Mouse (Mus musculus) kidney, embryonic 14.5 days (tissue): Measurements from ENCODE around the gene Crebrf. TPM values are rescaled to one million over a fixed set of nuclear protein-coding genes. Genes with fewer than 3 reads are reported as not detected.

ENCODE experiments used
- ATAC-seq: fragments of 200-750 bp; cut with Nextera tagmentation; 2 replicates; pipeline ENCODE4 v1.8.0; 2017; ENCODE audit warnings: moderate number of reproducible peaks, mild to moderate bottlenecking, moderate TSS enrichment, moderate library complexity; ENCODE audit not compliant: low FRiP score, low TSS enrichment
- H3K27ac ChIP-seq: fragments of 300-500 bp; sonication (generic); 2 replicates; pipeline ENCODE4 v1.5.1; 2014; ENCODE audit warnings: low read depth, mild to moderate bottlenecking, low read length, moderate library complexity, mixed read lengths
- H3K27me3 ChIP-seq: fragments of 300-500 bp; sonication (generic); 2 replicates; pipeline ENCODE4 v1.6.1; 2014; ENCODE audit warnings: mild to moderate bottlenecking, low read length; ENCODE audit not compliant: control insufficient read depth, insufficient read depth
- H3K36me3 ChIP-seq: fragments of 300-500 bp; sonication (generic); 2 replicates; pipeline ENCODE4 v1.6.1; 2014; ENCODE audit warnings: low read length, mixed read lengths; ENCODE audit not compliant: control insufficient read depth, insufficient read depth
- H3K4me1 ChIP-seq: fragments of 300-500 bp; sonication (generic); 2 replicates; pipeline ENCODE4 v1.6.1; 2014; ENCODE audit warnings: low read length, mixed read lengths; ENCODE audit not compliant: control insufficient read depth, insufficient read depth
- H3K4me2 ChIP-seq: fragments of 300-500 bp; sonication (generic); replicated peaks from 2 replicates; pipeline ENCODE4 v1.6.1; 2014; ENCODE audit warnings: low read depth, mild to moderate bottlenecking, low read length
- H3K4me3 ChIP-seq: fragments of 300-500 bp; sonication (generic); 2 replicates; pipeline ENCODE4 v1.5.1; 2014; ENCODE audit warnings: mild to moderate bottlenecking, low read length
- H3K9ac ChIP-seq: fragments of 300-500 bp; sonication (generic); 2 replicates; pipeline ENCODE4 v1.6.1; 2014; ENCODE audit warnings: low read depth, mild to moderate bottlenecking, low read length, moderate library complexity
- H3K9me3 ChIP-seq: fragments of 300-500 bp; sonication (generic); 2 replicates; pipeline ENCODE4 v1.6.1; 2016; ENCODE audit warnings: low read length; ENCODE audit not compliant: control insufficient read depth
- WGBS: fragments of 180-500 bp; shearing (Covaris S2); extraction: QIAGEN DNeasy Blood & Tissue Kit; methylation state at CpG from one replicate; pipeline ENCODE4 v1.1.7; 2014; 5-methylcytosine and 5-hydroxymethylcytosine counted together
- polyA plus RNA-seq: library from polyadenylated mRNA; unstranded; fragments of >200 nt; fragmentation: Nextera tagmentation; extraction: Ambion mirVana; gene quantifications from 2 replicates; pipeline ENCODE4 v1.2.1, GENCODE M21; 2014

Gene Crebrf
- polyA plus RNA-seq, 1 experiment from 2014 or later, result 10.5 TPM

DNA sequence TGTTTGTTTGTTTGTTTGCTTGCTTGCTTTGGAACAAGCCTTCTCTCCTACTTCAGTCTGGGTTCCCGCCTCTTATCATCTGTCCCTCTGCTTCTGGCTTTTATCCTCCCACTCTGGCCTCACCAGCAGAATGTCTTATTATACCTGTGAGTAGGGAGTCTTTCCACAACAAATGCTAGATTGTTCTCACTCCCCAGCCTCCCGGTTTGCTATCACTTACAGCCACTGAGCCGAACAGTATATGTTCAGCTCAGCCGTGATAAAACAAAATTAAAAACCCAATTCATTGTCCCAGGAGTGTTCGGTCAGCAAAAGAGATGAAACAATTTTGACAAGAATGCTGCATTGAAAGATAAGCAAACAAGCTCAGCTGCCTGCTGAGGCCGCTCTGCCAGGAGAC lies 5.4 kb upstream of the Crebrf start:
- H3K36me3 ChIP-seq, result no peaks in the 10 kb centered on the region
- no peaks in the 10 kb centered on the region for H3K9me3 ChIP-seq
- no peak overlapping the region for H3K9ac ChIP-seq
- no peak overlapping the region for H3K4me2 ChIP-seq
- no peaks in the 10 kb centered on the region for H3K27me3 ChIP-seq
- no peak overlapping the region for H3K27ac ChIP-seq
- no peak overlapping the region for H3K4me3 ChIP-seq
- no peaks in the 10 kb centered on the region for H3K4me1 ChIP-seq
- no peak for ATAC-seq
- 58% methylated on average over 6 of the region's 6 CpGs for WGBS

DNA sequence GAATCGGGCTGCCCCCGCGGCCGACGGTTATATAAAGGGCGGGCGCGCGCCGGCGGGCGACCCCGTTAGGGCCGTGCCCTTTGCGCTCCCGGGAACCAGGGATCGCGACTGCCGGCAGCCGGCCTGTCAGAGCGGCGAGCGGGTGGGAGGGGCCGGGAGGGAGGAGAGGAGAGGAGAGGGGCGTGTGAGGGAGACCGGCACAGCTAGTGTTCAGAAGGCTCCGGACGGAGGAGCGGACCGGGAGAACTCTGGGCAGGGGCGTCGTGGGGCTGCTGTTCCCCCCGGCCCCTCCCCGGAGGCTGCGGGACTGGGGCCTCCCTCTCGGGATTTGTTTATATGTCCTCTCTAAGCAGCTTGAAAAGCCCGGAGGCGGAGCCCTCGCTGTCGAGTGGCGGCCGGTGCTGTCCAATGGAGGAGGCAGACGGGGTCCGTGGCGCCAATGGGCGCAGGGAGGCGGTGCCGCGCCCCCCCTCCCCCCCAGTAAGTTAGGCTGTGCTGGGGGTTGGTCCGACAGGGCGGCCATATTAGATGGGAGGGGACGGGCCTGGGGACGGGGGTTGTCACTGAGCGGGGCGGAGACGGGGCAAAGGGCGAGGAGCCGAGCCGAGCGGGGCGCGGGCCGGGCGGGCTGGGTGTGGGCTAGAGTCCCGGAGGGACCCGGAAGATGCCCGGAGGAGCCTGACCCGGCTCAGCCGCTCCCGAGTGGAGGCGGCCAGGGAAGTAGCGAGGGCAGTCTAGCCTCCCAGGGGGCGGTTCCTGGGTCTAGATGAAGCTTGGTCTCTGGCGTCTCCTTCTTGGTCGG lies 667 bp downstream of the Crebrf start:
- H3K4me2 ChIP-seq, result peak overlapping the region; percentile 70
- H3K27ac ChIP-seq, result peak overlapping the region; percentile 70
- peak overlapping the region; percentile 68 for H3K9ac ChIP-seq
- no peaks in the 10 kb centered on the region for H3K9me3 ChIP-seq
- no peaks in the 10 kb centered on the region for H3K36me3 ChIP-seq
- H3K27me3 ChIP-seq, result no peaks in the 10 kb centered on the region
- no peaks in the 10 kb centered on the region for H3K4me1 ChIP-seq
- ATAC-seq, result peak; percentile 98
- under 1% methylated on average over 60 of the region's 75 CpGs for WGBS
- peak overlapping the region; percentile 95 for H3K4me3 ChIP-seq

DNA sequence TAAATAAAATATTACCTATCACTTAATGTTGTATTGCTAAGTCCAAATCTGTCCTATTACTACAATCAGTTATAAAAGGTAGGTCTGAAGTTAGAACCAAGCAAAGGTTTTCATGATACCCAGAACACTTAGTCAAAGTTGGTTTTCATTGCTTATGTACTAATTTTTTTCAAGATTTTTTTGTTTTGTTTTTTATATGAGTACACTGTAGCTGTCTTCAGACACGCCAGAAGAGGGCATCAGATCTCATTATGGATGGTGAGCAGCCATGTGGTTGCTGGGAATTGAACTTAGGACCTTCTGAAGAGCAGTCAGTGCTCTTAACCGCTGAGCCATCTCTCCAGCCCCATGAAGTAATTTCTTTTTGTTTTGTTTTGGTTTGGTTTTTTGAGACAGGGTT lies 2.4 kb downstream of the Crebrf start:
- Histone ChIP-seq H3K36me3 (no peaks in the 10 kb centered on the region), H3K9ac (no peak overlapping the region), H3K27ac (no peak overlapping the region), H3K4me1 (no peaks in the 10 kb centered on the region), H3K27me3 (no peaks in the 10 kb centered on the region), H3K4me2 (no peak overlapping the region), H3K9me3 (no peaks in the 10 kb centered on the region), H3K4me3 (no peak overlapping the region)
- no peak for ATAC-seq
- 65% methylated on average over 2 of the region's 2 CpGs for WGBS

DNA sequence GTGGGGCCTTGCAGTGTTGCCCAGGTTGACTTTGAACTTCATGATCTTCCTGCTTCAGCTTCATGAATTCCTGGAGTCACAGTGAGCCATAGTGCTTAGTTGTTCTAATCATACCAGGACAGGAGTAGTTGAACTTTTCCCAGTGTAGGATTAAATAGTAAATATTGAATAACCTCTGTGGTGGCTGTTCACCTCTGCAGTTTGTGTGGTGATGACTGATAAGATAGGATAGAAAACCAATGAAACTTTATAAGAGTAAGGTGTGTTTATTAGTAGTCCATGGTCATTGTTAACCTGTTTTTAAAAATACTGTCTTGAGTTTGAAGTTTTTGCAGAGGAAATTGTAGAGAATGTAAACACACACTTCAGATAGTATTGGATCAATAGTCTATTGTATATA lies 4.0 kb downstream of the Crebrf start:
- no peak overlapping the region for H3K4me2 ChIP-seq
- H3K36me3 ChIP-seq, result no peaks in the 10 kb centered on the region
- H3K9me3 ChIP-seq, result no peaks in the 10 kb centered on the region
- H3K27me3 ChIP-seq, result no peaks in the 10 kb centered on the region
- no peak overlapping the region for H3K4me3 ChIP-seq
- no peak overlapping the region for H3K27ac ChIP-seq
- H3K9ac ChIP-seq, result no peak overlapping the region
- ATAC-seq, result no peak
- 0 out of 2 replicates have a peak, but pooled peaks cover under 1% of the 10 kb centered on the region for H3K4me1 ChIP-seq

DNA sequence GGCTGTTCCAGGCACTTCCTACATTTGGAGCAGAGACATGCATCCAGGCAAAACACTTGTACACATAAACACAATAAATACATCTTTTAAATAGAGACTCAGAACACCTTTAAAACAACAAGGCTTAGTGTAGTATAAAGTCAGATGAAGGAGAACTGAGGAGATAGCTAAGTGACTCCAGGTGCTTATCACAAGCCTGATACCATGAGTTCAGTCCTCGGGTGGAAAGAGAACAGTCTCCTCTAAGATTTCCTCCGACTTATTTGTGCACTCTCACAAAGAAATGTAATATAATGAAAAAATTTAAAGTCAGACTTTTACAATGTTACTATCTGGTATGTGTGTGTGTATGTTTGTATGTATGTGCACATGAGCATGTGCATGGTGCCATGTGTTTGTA lies 6.4 kb downstream of the Crebrf start:
- Histone ChIP-seq H3K27me3 (no peaks in the 10 kb centered on the region), H3K4me1 (0 out of 2 replicates have a peak, but pooled peaks cover 3% of the 10 kb centered on the region), H3K4me2 (no peak overlapping the region), H3K36me3 (no peaks in the 10 kb centered on the region), H3K4me3 (no peak overlapping the region), H3K9ac (no peak overlapping the region), H3K27ac (no peak overlapping the region), H3K9me3 (no peaks in the 10 kb centered on the region)
- 76% methylated on average over 2 of the region's 2 CpGs for WGBS
- no peak for ATAC-seq

DNA sequence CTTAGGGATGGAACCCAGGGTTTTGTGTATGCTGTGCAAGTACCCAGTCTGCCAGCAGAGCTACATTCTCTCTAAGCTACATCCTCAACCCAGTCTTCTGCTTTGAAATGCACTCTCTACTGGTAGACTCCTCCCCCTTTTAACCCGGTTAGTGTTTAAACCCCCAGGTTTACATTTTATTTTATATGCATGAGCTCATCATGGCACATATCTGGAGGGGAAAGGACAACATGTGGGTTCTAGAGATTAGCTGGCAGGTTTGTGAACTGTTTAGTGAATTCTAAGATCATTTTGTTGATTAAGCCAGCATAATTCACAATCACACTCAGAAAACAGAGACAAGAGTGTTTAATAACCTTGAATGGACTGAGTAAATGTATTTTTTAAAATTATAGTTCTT lies 9.3 kb downstream of the Crebrf start:
- Histone ChIP-seq H3K36me3 (no peaks in the 10 kb centered on the region), H3K9me3 (no peaks in the 10 kb centered on the region), H3K27me3 (no peaks in the 10 kb centered on the region), H3K4me3 (no peak overlapping the region), H3K9ac (no peak overlapping the region), H3K27ac (no peak overlapping the region), H3K4me1 (0 out of 2 replicates have a peak, but pooled peaks cover 3% of the 10 kb centered on the region), H3K4me2 (no peak overlapping the region)
- 43% methylated on average over 1 of the region's 1 CpGs for WGBS
- no peak for ATAC-seq

DNA sequence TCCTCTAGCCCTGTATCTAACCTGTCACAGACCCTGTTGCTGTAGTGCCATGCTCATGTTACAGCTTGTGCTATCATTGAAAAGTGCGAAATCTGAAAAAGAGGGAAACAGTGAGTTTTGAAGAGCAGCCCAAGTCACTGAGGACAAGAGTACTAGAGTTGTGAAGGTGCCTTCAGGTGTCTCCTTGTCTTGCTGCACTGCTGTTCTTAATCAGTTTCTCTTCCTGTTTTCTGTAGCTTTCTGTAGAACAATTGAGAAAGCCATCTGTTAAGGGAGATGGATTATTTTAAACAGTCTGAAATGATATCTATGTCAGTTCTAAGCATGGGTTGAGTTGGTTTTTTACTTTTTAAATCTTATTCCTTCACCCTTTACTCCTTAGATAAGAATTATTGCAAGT lies 11.2 kb downstream of the Crebrf start:
- Histone ChIP-seq H3K4me1 (0 out of 2 replicates have a peak, but pooled peaks cover 3% of the 10 kb centered on the region), H3K27me3 (no peaks in the 10 kb centered on the region), H3K27ac (no peak overlapping the region), H3K4me3 (no peak overlapping the region), H3K4me2 (no peak overlapping the region), H3K9me3 (no peaks in the 10 kb centered on the region), H3K36me3 (no peaks in the 10 kb centered on the region), H3K9ac (no peak overlapping the region)
- no peak for ATAC-seq
- WGBS, result 76% methylated on average over 1 of the region's 1 CpGs

DNA sequence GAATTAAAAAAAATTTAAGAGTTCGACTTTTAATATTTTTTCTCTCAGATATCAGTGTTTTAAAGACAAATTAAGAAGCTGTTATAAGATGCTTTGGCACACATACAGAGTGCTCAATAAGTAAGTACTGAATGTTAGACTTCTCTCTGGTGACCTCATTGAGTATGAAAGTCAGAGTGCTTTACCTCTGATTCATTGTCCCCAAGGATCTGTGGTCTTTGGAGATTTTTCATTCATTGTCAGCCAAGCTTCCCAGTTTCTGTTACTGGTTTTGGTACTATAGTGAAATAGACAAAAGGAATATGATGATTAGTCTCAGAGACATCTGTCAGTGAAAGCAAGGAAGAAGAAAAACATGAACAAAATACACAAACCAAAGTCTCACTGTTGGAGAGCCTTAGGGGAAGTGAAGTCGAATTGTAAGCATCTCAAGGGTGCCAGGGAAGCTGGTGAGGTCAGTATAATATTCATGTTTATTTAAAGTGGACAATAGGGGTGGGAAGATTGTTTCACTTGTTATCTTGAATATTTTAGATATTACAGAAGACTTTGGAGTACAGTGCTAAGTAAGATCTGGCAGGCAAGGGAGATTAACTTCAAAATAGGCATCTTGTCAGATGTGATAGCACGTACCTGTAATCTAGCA lies 11.8 kb downstream of the Crebrf start:
- H3K9ac ChIP-seq, result no peak overlapping the region
- H3K4me1 ChIP-seq, result 0 out of 2 replicates have a peak, but pooled peaks cover 3% of the 10 kb centered on the region
- H3K9me3 ChIP-seq, result no peaks in the 10 kb centered on the region
- no peak overlapping the region for H3K4me2 ChIP-seq
- H3K27ac ChIP-seq, result no peak overlapping the region
- WGBS, result 83% methylated on average over 3 of the region's 3 CpGs
- no peaks in the 10 kb centered on the region for H3K36me3 ChIP-seq
- no peaks in the 10 kb centered on the region for H3K27me3 ChIP-seq
- no peak overlapping the region for H3K4me3 ChIP-seq
- ATAC-seq, result no peak

DNA sequence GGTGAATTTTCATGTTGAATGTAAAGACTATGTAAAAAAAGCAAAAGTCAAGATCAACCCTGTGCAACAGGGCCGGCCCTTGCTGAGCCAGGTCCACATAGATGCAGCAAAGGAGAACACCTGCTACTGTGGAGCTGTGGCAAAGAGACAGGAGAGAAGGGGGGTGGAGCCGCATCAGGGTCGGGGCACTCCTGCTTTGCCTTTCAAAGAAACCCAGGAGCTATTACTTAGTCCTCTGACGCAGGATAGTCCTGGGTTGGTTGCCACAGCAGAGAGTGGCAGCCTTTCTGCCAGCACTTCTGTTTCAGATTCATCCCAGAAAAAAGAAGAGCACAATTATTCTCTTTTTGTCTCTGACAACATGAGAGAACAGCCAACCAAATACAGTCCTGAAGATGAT lies 27.1 kb downstream of the Crebrf start:
- 54% methylated on average over 4 of the region's 4 CpGs for WGBS
- H3K9me3 ChIP-seq, result no peaks in the 10 kb centered on the region
- no peak overlapping the region for H3K4me3 ChIP-seq

More for the DNA sequence above, 27.1 kb downstream of the Crebrf start:
- Histone ChIP-seq H3K4me1 (no peaks in the 10 kb centered on the region), H3K4me2 (no peak overlapping the region), H3K9ac (no peak overlapping the region), H3K27me3 (no peaks in the 10 kb centered on the region), H3K36me3 (no peaks in the 10 kb centered on the region), H3K27ac (no peak overlapping the region)
- ATAC-seq, result no peak
